Mouse (Mus musculus) stomach, embryonic 15.5 days (tissue): ENCODE measurements at regions not wholly inside any gene's neighbourhood (a gene's known extent, or its start where the extent isn't known, plus 50 kb on each side); places are given as distances from the start of the nearest gene placed in this dataset.

Experiments
- ATAC-seq: fragments of 200-750 bp; cut with Nextera tagmentation; 2 replicates; pipeline ENCODE4 v1.8.0; 2017; ENCODE audit warnings: low read depth, moderate number of reproducible peaks, moderate TSS enrichment; ENCODE audit not compliant: insufficient read depth, low FRiP score
- H3K27ac ChIP-seq: fragments of 300-500 bp; sonication (generic); 2 replicates; pipeline ENCODE4 v1.5.1; 2015; ENCODE audit warnings: mild to moderate bottlenecking, inconsistent platforms
- H3K27me3 ChIP-seq: fragments of 300-500 bp; sonication (generic); replicated peaks from 2 replicates; pipeline ENCODE4 v1.6.1; 2015; ENCODE audit warnings: inconsistent platforms
- H3K36me3 ChIP-seq: fragments of 300-500 bp; sonication (generic); 2 replicates; pipeline ENCODE4 v1.6.1; 2015; ENCODE audit warnings: inconsistent platforms
- H3K4me1 ChIP-seq: fragments of 300-500 bp; sonication (generic); 2 replicates; pipeline ENCODE4 v1.6.1; 2015; ENCODE audit warnings: inconsistent platforms
- H3K4me2 ChIP-seq: fragments of 300-500 bp; sonication (generic); 2 replicates; pipeline ENCODE4 v1.6.1; 2015; ENCODE audit warnings: mild to moderate bottlenecking, inconsistent platforms
- H3K4me3 ChIP-seq: fragments of 300-500 bp; sonication (generic); replicated peaks from 2 replicates; pipeline ENCODE4 v1.5.1; 2015; ENCODE audit warnings: inconsistent platforms
- H3K9ac ChIP-seq: fragments of 300-500 bp; sonication (generic); 2 replicates; pipeline ENCODE4 v1.6.1; 2015; ENCODE audit warnings: inconsistent platforms
- H3K9me3 ChIP-seq: fragments of 300-500 bp; sonication (generic); 2 replicates; pipeline ENCODE4 v1.6.1; 2016; ENCODE audit warnings: inconsistent platforms
- WGBS: fragments of 180-500 bp; shearing (Covaris S2); methylation state at CpG from one replicate; pipeline ENCODE4 v1.1.7; 2015; 5-methylcytosine and 5-hydroxymethylcytosine counted together

DNA sequence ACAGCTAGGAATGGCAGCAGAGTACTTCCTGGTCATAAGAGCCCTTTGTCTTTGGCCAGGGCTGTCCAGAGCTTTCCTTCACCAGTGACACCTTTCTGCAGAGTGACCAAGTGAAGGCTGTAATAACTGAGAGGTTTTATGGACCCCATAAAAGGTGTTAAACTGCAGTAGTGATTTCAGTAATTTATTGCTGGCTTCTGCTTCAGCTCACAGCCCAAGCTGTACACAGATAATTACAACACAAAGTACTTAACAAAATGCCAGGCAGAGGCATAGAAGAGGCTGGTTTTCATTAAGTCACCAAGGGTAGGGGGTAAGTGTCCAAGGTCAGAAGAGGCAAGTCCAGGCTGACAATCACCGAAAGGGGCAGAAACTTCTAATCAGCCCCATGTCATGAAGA is 83.8 kb downstream of the Eif4e start:
- no peak overlapping the region for H3K4me3 ChIP-seq
- WGBS = 88% methylated on average over 1 of the region's 1 CpGs
- no peak overlapping the region for H3K4me2 ChIP-seq
- H3K27ac ChIP-seq = no peak overlapping the region
- no peaks in the 10 kb centered on the region for H3K36me3 ChIP-seq
- H3K9me3 ChIP-seq = no peaks in the 10 kb centered on the region
- H3K9ac ChIP-seq = no peak overlapping the region
- no peak for ATAC-seq
- H3K4me1 ChIP-seq = peaks cover 2% of the 10 kb centered on the region; the same call in 1 of the 2 replicates
- H3K27me3 ChIP-seq = no peaks in the 10 kb centered on the region

DNA sequence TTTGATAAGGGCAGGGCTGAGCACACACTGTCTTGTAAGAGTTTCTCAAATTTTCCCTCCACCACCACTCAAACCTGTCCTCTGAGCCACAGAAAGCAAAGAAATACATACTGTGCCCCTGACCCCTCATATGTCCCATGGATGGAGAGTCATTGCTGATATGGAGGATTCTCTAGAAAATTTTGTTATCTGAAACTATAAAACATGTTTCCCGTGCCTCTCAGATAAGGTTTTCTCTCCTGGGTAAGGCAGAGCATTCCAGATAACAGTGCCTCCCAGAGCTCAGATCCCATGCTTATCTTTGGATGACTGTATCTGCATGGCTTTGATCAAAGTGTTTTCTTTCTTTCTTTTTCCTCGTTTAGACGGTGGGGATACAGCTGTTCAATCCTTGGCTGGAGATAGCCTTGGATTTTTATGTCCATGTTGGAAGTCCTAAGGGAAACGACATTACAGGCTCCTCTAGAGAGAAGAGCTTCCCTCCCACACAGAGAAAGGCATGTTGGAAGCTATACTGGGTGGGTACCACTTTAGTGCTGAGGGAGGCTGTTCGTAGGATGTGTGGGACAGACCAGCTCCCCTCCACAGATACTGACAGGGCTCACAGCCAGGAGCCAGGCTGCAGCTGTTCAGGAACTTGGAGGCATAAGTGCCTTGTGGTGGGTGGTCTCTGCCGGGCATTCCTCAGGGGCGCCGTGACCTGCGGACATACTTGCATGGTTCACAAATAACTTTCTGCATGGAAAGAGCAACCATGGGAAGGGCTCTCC is 87.1 kb downstream of the Eif4e start:
- Histone ChIP-seq H3K27me3 (no peaks in the 10 kb centered on the region), H3K4me1 (no peaks in the 10 kb centered on the region), H3K9ac (no peak overlapping the region), H3K9me3 (no peaks in the 10 kb centered on the region), H3K36me3 (no peaks in the 10 kb centered on the region), H3K4me3 (no peak overlapping the region), H3K4me2 (no peak overlapping the region), H3K27ac (no peak overlapping the region)
- WGBS = 37% methylated on average over 9 of the region's 9 CpGs
- ATAC-seq = peak; percentile 69

DNA sequence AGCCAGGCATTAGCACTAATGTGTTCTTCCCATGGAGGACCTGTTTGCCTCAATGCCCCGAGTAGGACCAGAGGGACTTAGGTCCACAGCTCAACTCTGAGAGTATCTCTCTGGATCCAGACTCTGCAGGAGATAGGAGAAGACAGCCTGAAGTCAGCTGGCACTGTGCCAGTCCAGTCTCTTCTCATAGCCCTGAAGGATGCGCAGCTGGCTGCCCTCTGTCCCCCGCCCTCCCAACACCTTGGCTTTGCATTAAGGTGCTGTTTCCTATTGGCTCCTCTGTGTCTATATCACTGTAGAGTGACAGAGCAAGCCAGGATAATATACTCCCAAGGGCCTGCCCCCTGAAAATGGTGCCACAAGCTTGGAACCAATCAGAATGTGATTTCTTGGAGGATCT is 87.7 kb downstream of the Eif4e start:
- peak; percentile 48; the same call in 1 of the 2 replicates for ATAC-seq
- H3K36me3 ChIP-seq = no peaks in the 10 kb centered on the region
- H3K4me1 ChIP-seq = no peaks in the 10 kb centered on the region
- no peak overlapping the region for H3K9ac ChIP-seq
- H3K27me3 ChIP-seq = no peaks in the 10 kb centered on the region
- no peaks in the 10 kb centered on the region for H3K9me3 ChIP-seq
- 83% methylated on average over 3 of the region's 3 CpGs for WGBS
- no peak overlapping the region for H3K27ac ChIP-seq
- no peak overlapping the region for H3K4me2 ChIP-seq
- H3K4me3 ChIP-seq = no peak overlapping the region

DNA sequence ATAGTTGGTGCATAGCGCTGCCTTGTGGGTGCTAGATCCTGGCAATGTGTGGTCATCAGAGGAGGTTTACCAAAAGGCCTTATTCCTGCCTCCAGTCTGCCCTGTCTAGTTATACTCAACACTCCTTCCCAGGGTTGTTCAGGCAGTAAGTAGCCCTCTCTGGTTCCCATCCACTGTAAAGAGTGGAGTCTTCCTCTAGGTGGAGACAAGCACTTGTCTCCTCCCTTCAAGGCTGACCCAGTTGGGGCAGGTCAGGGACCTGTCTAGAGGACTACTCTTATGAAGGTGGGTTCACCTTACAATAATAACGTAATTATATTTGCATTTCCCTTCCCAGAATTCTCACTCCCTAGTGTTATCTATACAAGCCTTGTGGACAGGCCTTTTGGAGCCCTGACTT is 88.9 kb downstream of the Eif4e start:
- Histone ChIP-seq H3K4me3 (no peak overlapping the region), H3K4me1 (no peaks in the 10 kb centered on the region), H3K4me2 (no peak overlapping the region), H3K9ac (no peak overlapping the region), H3K36me3 (no peaks in the 10 kb centered on the region), H3K27ac (no peak overlapping the region), H3K9me3 (no peaks in the 10 kb centered on the region), H3K27me3 (no peaks in the 10 kb centered on the region)
- WGBS = 84% methylated on average over 2 of the region's 2 CpGs
- ATAC-seq = no peak

DNA sequence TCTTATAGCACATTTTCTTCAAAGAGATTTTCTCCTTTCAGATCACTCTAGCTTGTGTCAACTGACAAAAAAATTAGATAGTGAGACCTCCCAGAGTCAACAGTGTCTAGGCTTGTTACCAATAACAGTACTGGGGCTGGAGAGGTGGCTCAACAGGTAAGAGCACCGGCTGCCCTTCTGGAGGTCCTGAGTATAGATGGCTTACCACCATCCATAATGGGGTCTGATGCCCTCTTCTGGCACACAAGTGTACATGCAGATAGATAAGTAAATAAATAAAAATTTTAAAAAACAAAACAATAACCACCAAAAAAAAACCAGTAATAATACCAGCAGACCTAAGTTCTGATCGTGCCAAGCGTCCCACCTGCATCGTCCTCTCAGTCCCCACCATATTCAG is 94.3 kb downstream of the Eif4e start:
- 87% methylated on average over 4 of the region's 4 CpGs for WGBS
- H3K9ac ChIP-seq = no peak overlapping the region
- no peak for ATAC-seq
- no peaks in the 10 kb centered on the region for H3K4me1 ChIP-seq
- H3K27ac ChIP-seq = no peak overlapping the region
- no peak overlapping the region for H3K4me2 ChIP-seq
- no peaks in the 10 kb centered on the region for H3K27me3 ChIP-seq
- no peaks in the 10 kb centered on the region for H3K9me3 ChIP-seq
- no peaks in the 10 kb centered on the region for H3K36me3 ChIP-seq
- H3K4me3 ChIP-seq = no peak overlapping the region

DNA sequence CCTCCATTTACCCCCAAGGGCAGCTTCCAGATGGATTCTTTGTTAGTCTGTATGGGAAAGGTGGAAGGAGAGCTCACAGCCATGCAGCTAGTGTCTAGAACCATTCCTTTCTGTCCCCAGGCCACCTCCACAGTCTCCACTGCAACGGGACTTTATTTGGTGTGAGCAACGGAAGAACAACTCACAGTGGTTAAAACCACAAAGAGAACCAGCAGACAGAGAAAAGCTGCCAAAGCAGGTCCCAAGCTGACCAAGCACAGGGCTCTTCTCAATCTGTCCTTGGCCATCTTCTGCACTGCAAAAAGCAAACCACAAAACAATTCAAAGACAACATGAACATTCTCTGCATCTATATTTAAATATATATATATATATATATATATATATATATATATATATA is 98.1 kb downstream of the Eif4e start:
- Histone ChIP-seq H3K4me3 (no peak overlapping the region), H3K27me3 (no peaks in the 10 kb centered on the region), H3K4me2 (no peak overlapping the region), H3K36me3 (no peaks in the 10 kb centered on the region), H3K4me1 (no peaks in the 10 kb centered on the region), H3K27ac (no peak overlapping the region), H3K9me3 (no peaks in the 10 kb centered on the region), H3K9ac (no peak overlapping the region)
- ATAC-seq = no peak
- 68% methylated on average over 2 of the region's 2 CpGs for WGBS

DNA sequence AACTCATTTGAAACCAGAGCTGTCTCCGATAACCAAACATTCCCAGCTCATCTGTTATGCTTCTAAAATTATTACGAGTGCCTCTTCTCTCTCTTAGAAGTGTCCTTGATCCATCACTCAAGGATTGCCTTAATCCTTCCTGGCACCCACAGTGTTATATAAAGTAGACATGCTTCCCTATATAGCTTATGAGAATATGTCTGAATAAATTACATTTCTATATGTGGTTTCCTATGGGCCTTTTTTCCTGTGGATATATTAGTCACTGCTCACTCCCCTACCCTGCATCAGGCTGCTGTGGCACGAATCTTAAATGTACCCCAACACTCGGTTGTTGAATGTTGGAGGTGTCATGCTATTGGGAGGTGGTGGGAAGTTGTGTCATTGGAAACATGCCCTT is 100.3 kb downstream of the Eif4e start:
- H3K36me3 ChIP-seq = no peaks in the 10 kb centered on the region
- no peak overlapping the region for H3K27ac ChIP-seq
- no peaks in the 10 kb centered on the region for H3K9me3 ChIP-seq
- H3K4me1 ChIP-seq = no peaks in the 10 kb centered on the region
- no peak overlapping the region for H3K4me3 ChIP-seq
- H3K4me2 ChIP-seq = no peak overlapping the region
- no peaks in the 10 kb centered on the region for H3K27me3 ChIP-seq
- ATAC-seq = no peak
- H3K9ac ChIP-seq = no peak overlapping the region
- 81% methylated on average over 4 of the region's 4 CpGs for WGBS

DNA sequence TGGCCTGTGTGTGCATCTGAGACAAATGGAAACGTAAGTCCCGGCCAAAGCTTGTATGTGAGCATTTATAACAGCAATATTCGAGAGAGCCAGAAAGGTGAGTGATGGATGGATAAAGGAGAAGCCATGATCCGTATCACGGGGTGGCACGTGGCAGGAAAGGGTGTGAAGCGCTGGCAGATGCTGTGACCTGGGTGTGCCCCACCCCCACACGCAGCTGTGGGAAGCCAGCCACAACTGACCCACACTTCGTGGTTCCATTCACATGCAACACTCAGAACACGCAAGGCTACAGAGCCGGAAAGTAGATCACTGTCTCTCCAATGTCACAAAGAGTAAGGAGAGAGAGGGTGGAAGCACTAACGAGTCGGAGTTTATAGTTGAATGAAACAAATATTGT is 104.3 kb downstream of the Eif4e start:
- Histone ChIP-seq H3K36me3 (no peaks in the 10 kb centered on the region), H3K27ac (no peak overlapping the region), H3K4me3 (no peak overlapping the region), H3K4me1 (no peaks in the 10 kb centered on the region), H3K9ac (no peak overlapping the region), H3K27me3 (no peaks in the 10 kb centered on the region), H3K4me2 (no peak overlapping the region), H3K9me3 (no peaks in the 10 kb centered on the region)
- 80% methylated on average over 13 of the region's 13 CpGs for WGBS
- no peak for ATAC-seq

DNA sequence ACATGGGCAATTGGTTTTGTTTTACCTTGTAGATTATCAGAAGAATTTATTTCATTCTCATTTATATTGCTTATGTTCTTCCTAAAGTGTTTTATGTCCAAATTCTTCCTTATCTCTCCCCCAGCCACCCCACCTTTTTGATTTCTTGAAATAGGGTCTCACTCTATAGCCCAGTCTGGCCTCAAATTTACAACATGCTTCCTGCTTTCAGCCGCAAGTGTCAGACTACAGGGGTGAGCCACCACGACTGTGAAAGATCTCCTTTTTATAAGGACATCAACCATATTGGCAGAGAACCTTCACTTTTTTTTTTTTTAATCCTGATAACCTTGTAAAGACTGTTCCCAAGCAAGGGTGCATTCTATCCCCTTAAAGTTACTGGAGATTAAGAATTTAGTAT is 106.1 kb downstream of the Eif4e start:
- Histone ChIP-seq H3K9ac (no peak overlapping the region), H3K27ac (no peak overlapping the region), H3K9me3 (no peaks in the 10 kb centered on the region), H3K4me1 (no peaks in the 10 kb centered on the region), H3K27me3 (no peaks in the 10 kb centered on the region), H3K4me3 (no peak overlapping the region), H3K4me2 (no peak overlapping the region), H3K36me3 (no peaks in the 10 kb centered on the region)
- no peak for ATAC-seq
- 56% methylated on average over 2 of the region's 2 CpGs for WGBS

DNA sequence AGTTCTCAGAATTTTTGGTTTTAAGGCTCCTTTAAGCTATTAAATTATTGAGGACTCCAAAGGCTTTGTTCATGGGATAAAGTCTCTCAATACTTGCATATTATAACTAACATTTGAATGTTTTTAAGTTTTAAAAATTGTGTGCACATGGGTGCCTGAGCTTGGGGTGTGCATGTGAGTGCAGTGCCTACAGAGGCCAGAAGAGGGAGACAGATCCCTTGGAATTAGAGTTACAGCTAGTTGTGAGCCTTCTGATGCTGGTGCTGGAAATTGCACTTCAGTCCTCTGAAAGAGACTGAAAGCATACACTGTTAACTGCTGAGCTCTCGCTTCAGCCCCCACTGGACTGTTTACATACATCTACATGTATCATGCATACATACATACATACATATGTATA is 100.0 kb upstream of the Tspan5 start:
- Histone ChIP-seq H3K27ac (no peak overlapping the region), H3K4me2 (no peak overlapping the region), H3K27me3 (no peaks in the 10 kb centered on the region), H3K4me1 (peaks cover 6% of the 10 kb centered on the region), H3K9ac (no peak overlapping the region), H3K4me3 (no peak overlapping the region), H3K36me3 (no peaks in the 10 kb centered on the region), H3K9me3 (no peaks in the 10 kb centered on the region)
- 97% methylated on average over 1 of the region's 1 CpGs for WGBS
- no peak for ATAC-seq

DNA sequence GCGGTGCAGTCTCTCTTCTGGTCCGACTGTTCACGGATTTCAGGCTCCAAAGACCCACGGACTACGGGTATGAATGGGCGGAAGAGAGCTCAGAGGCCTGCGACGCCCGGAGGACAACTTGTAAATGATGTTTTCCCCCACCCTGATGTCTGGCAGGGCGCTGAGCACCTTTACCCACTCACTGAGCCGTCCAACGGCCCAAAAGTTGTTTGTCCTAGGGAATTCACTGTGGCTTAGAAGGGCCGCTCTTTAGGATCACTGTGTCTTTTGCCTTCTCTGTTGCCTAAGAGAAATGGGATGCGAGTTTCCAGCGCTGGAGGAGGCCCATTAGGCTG is 98.1 kb upstream of the Tspan5 start:
- H3K4me1 ChIP-seq = peaks cover 6% of the 10 kb centered on the region
- H3K27ac ChIP-seq = peak overlapping the region; percentile 5; the same call in 1 of the 2 replicates
- peak overlapping the region; percentile 51 for H3K4me2 ChIP-seq
- H3K9ac ChIP-seq = no peak overlapping the region
- H3K9me3 ChIP-seq = no peaks in the 10 kb centered on the region
- peak overlapping the region; percentile 23 for H3K4me3 ChIP-seq
- ATAC-seq = no peak
- H3K27me3 ChIP-seq = no peaks in the 10 kb centered on the region
- WGBS = 19% methylated on average over 15 of the region's 15 CpGs
- H3K36me3 ChIP-seq = no peaks in the 10 kb centered on the region

DNA sequence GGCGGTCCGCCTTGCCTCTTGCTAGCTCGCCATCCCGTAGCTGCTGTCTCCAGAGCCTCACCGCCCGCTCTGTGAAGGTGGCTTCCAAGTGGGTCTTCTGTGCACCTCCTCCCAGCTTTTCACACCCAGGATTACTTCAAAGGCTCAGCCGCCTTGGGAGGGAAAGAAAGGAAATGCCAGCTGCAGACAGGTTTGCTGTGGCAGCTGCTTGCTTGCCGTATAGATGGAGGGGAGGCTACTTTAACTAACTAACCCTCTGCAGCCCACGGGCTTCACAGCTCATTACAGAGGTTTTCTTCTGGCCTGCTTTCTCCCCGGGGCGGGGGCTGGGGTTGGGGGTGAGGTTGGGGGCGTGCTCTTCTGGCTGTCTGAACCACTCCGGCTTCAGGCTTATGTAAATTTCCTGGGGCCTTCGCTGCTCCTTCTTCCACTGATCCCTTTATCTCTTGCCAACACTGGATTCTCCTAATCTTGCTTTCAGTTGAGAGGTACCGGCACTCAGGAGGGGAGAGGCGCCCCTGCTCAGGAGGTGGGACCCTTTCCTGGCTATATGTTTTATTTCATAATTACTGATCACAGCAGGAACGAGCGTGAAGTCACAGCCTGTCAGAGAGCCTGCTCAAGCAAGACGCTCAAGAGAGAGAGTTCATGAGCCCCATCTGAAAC is 97.6 kb upstream of the Tspan5 start:
- H3K4me3 ChIP-seq = peak overlapping the region; percentile 23
- WGBS = 3% methylated on average over 19 of the region's 19 CpGs
- peaks cover 6% of the 10 kb centered on the region for H3K4me1 ChIP-seq
- peak overlapping the region; percentile 51 for H3K4me2 ChIP-seq
- H3K36me3 ChIP-seq = no peaks in the 10 kb centered on the region
- H3K9me3 ChIP-seq = no peaks in the 10 kb centered on the region
- H3K27ac ChIP-seq = peak overlapping the region; percentile 5; the same call in 1 of the 2 replicates
- H3K27me3 ChIP-seq = no peaks in the 10 kb centered on the region
- no peak overlapping the region for H3K9ac ChIP-seq
- ATAC-seq = peak; percentile 82
